ENCODE assay signal across 8 mouse cellular contexts in genomic region chr5:123907631-123907977, GRCm38 (mm10). TPM values are rescaled to one million over a fixed set of nuclear protein-coding genes. Genes with fewer than 3 reads are reported as not detected.
DNase-seq lines count a peak whose midpoint lies in the region; ATAC-seq and TF ChIP-seq lines count a peak whose summit lies in the region.

No protein-coding gene starts in this region.

- H3K9me3 ChIP-seq in kidney, embryonic 16.5 days (ENCODE audit: low read length) = no peaks in the 10 kb centered on the region
- no peaks in the 10 kb centered on the region for H3K9me3 ChIP-seq in embryonic facial prominence, embryonic 11.5 days (replicated peaks; ENCODE audit: control insufficient read depth, low read length)
- H3K9me3 ChIP-seq in intestine, embryonic 16.5 days (ENCODE audit: control insufficient read depth, low read length) = no peaks in the 10 kb centered on the region

- peak overlapping the region; percentile 71 for H3ac ChIP-seq in myocyte (ENCODE audit: control insufficient read depth, insufficient read length)

- DNase-seq in kidney, adult 9 months = no peak
- DNase-seq in embryonic facial prominence, embryonic 11.5 days (ENCODE audit: low spot score) = no peak
- DNase-seq in urinary bladder, postnatal 4 days (ENCODE audit: low spot score in 2 of 2) = no peak
- no peak for DNase-seq in urinary bladder, adult 18-20 months (ENCODE audit: low spot score in 2 of 2)

- H3K4me2 ChIP-seq in kidney, embryonic 16.5 days (replicated peaks; ENCODE audit: low read depth, low read length) = peak overlapping the region; percentile 96
- peak overlapping the region; percentile 73 for H3K4me2 ChIP-seq in embryonic facial prominence, embryonic 11.5 days (ENCODE audit: low read depth, low read length)
- H3K4me2 ChIP-seq in intestine, embryonic 16.5 days (ENCODE audit: low read depth, low read length) = peak overlapping the region; percentile 77
- peak overlapping the region; percentile 84 for H3K4me2 ChIP-seq in myocyte (ENCODE audit: low read depth)

- H3K79me2 ChIP-seq in myocyte (ENCODE audit: control insufficient read depth, insufficient read depth) = peaks cover 55% of the 10 kb centered on the region

- no peaks in the 10 kb centered on the region for H3K27me3 ChIP-seq in kidney, embryonic 16.5 days (ENCODE audit: insufficient read depth, low read length)
- H3K27me3 ChIP-seq in embryonic facial prominence, embryonic 11.5 days (ENCODE audit: control insufficient read depth, insufficient read depth, low read length) = no peaks in the 10 kb centered on the region
- no peaks in the 10 kb centered on the region for H3K27me3 ChIP-seq in intestine, embryonic 16.5 days (replicated peaks; ENCODE audit: control insufficient read depth, insufficient read depth, low read length)
- H3K27me3 ChIP-seq in myocyte (ENCODE audit: control insufficient read depth, insufficient read depth, insufficient read length) = no peaks in the 10 kb centered on the region

- no peak for ATAC-seq in kidney, embryonic 16.5 days (ENCODE audit: low FRiP score, low TSS enrichment)
- ATAC-seq in embryonic facial prominence, embryonic 11.5 days (replicated peaks; ENCODE audit: insufficient number of reproducible peaks, low FRiP score, low TSS enrichment, low read depth) = no peak
- no peak for ATAC-seq in intestine, embryonic 16.5 days
- no peak; the same call in 1 of the 2 replicates for ATAC-seq in frontal cortex, adult (ENCODE audit: low TSS enrichment)

- H3K27ac ChIP-seq in kidney, embryonic 16.5 days (ENCODE audit: low read length) = peak overlapping the region; percentile 25; the same call in 1 of the 2 replicates
- peak overlapping the region; percentile 16; the same call in 1 of the 2 replicates for H3K27ac ChIP-seq in embryonic facial prominence, embryonic 11.5 days (replicated peaks; ENCODE audit: low read depth, low read length)
- peak overlapping the region; percentile 76; the same call in 1 of the 2 replicates for H3K27ac ChIP-seq in intestine, embryonic 16.5 days (ENCODE audit: low read length)

- H3K36me3 ChIP-seq in kidney, embryonic 16.5 days (ENCODE audit: insufficient read depth, low read length) = peaks cover 34% of the 10 kb centered on the region
- peaks cover 2% of the 10 kb centered on the region for H3K36me3 ChIP-seq in embryonic facial prominence, embryonic 11.5 days (replicated peaks; ENCODE audit: control insufficient read depth, insufficient read depth, low read depth, low read length)
- peaks cover 6% of the 10 kb centered on the region for H3K36me3 ChIP-seq in intestine, embryonic 16.5 days (ENCODE audit: control insufficient read depth, insufficient read depth, low read length)
- H3K36me3 ChIP-seq in myocyte (ENCODE audit: control insufficient read depth, insufficient read depth) = peaks cover 25% of the 10 kb centered on the region

- peaks cover 14% of the 10 kb centered on the region for H3K4me1 ChIP-seq in kidney, embryonic 16.5 days (ENCODE audit: insufficient read depth, low read length)
- no peaks in the 10 kb centered on the region for H3K4me1 ChIP-seq in embryonic facial prominence, embryonic 11.5 days (ENCODE audit: control insufficient read depth, insufficient read depth, low read length)
- peaks cover 12% of the 10 kb centered on the region for H3K4me1 ChIP-seq in intestine, embryonic 16.5 days (ENCODE audit: control insufficient read depth, insufficient read depth, low read length)

- 3% methylated on average over 10 of the region's 10 CpGs for WGBS in kidney, embryonic 16.5 days
- WGBS in embryonic facial prominence, embryonic 11.5 days = 4% methylated on average over 10 of the region's 10 CpGs
- 3% methylated on average over 10 of the region's 10 CpGs for WGBS in intestine, embryonic 16.5 days

- no peak for TF ChIP-seq POLR2A in myocyte (IDR thresholded peaks at IDR 0.05; ENCODE audit: insufficient read length, low read depth)

- peak overlapping the region; percentile 80 for H3K4me3 ChIP-seq in kidney, embryonic 16.5 days (ENCODE audit: low read length)
- H3K4me3 ChIP-seq in embryonic facial prominence, embryonic 11.5 days (ENCODE audit: low read depth, low read length) = peak overlapping the region; percentile 82
- H3K4me3 ChIP-seq in intestine, embryonic 16.5 days (ENCODE audit: low read length) = peak overlapping the region; percentile 95
- H3K4me3 ChIP-seq in myocyte = peak overlapping the region; percentile 88

- peak overlapping the region; percentile 90 for H3K9ac ChIP-seq in kidney, embryonic 16.5 days (replicated peaks; ENCODE audit: low read length)
- H3K9ac ChIP-seq in embryonic facial prominence, embryonic 11.5 days (replicated peaks; ENCODE audit: low read length) = peak overlapping the region; percentile 82
- H3K9ac ChIP-seq in intestine, embryonic 16.5 days (ENCODE audit: low read depth, low read length) = peak overlapping the region; percentile 98

TF ChIP-seq in myocyte, 11 proteins besides CTCF, POLR2A, EP300 and RAD21:
- TF ChIP-seq MAX (IDR thresholded peaks at IDR 0.05; ENCODE audit: low read depth) (no peak), E2F4 (IDR thresholded peaks at IDR 0.05; ENCODE audit: insufficient read depth) (no peak), TCF12 (IDR thresholded peaks at IDR 0.05; ENCODE audit: insufficient read depth, poor library complexity, severe bottlenecking) (no peak), CEBPB (IDR thresholded peaks at IDR 0.05; ENCODE audit: insufficient read depth, poor library complexity, severe bottlenecking) (no peak), REST (IDR thresholded peaks at IDR 0.05; ENCODE audit: insufficient read depth, insufficient read length) (no peak), POLR2AphosphoS2 (IDR thresholded peaks at IDR 0.05; ENCODE audit: insufficient read length, low read depth) (no peak), USF1 (IDR thresholded peaks at IDR 0.05; ENCODE audit: low read depth) (no peak), MYOD1 (IDR thresholded peaks at IDR 0.05; ENCODE audit: control insufficient read depth in 1 of 3, insufficient read length in 2 of 3, low read depth in 2 of 3) (no peak)

RNA-seq across cellular contexts. Expression of gene Denr, which starts 0.6 kb away (rescaled TPM):
- 107 and 124 TPM in 2 replicates for polyA plus RNA-seq in kidney, embryonic 16.5 days (2015; fragmentation: Nextera tagmentation; extraction: Ambion mirVana)
- polyA plus RNA-seq in embryonic facial prominence, embryonic 11.5 days (2014; fragmentation: Nextera tagmentation; extraction: Ambion mirVana) = 162 and 184 TPM in 2 replicates
- polyA plus RNA-seq in intestine, embryonic 16.5 days (2015; fragmentation: Nextera tagmentation; extraction: Ambion mirVana) = 96.2 and 115 TPM in 2 replicates
- 38.0 TPM for polyA plus RNA-seq in myocyte (2012; fragmentation: generic; extraction: Trizol)

RNA-seq across cellular contexts. Expression of gene Gm43518, which starts 19.6 kb away (rescaled TPM):
- polyA plus RNA-seq in kidney, embryonic 16.5 days (2015; fragmentation: Nextera tagmentation; extraction: Ambion mirVana) = 3.3 and 4.0 TPM in 2 replicates
- polyA plus RNA-seq in embryonic facial prominence, embryonic 11.5 days (2014; fragmentation: Nextera tagmentation; extraction: Ambion mirVana) = 0.64 TPM in 1 of 2 replicates, not detected in the other
- polyA plus RNA-seq in intestine, embryonic 16.5 days (2015; fragmentation: Nextera tagmentation; extraction: Ambion mirVana) = 1.2 and 2.8 TPM in 2 replicates
- not detected for polyA plus RNA-seq in myocyte (2012; fragmentation: generic; extraction: Trizol)

RNA-seq across cellular contexts. Expression of gene Ccdc62, which starts 22.9 kb away (rescaled TPM):
- 6.3 and 6.8 TPM in 2 replicates for polyA plus RNA-seq in kidney, embryonic 16.5 days (2015; fragmentation: Nextera tagmentation; extraction: Ambion mirVana)
- polyA plus RNA-seq in embryonic facial prominence, embryonic 11.5 days (2014; fragmentation: Nextera tagmentation; extraction: Ambion mirVana) = 3.5 and 5.4 TPM in 2 replicates
- 5.1 and 5.2 TPM in 2 replicates for polyA plus RNA-seq in intestine, embryonic 16.5 days (2015; fragmentation: Nextera tagmentation; extraction: Ambion mirVana)
- 4.7 TPM for polyA plus RNA-seq in myocyte (2012; fragmentation: generic; extraction: Trizol)

RNA-seq across cellular contexts. Expression of gene Hcar1, which starts 27.8 kb away (rescaled TPM):
- polyA plus RNA-seq in kidney, embryonic 16.5 days (2015; fragmentation: Nextera tagmentation; extraction: Ambion mirVana) = 3.0 and 3.2 TPM in 2 replicates
- 0.10 and 0.39 TPM in 2 replicates for polyA plus RNA-seq in embryonic facial prominence, embryonic 11.5 days (2014; fragmentation: Nextera tagmentation; extraction: Ambion mirVana)
- polyA plus RNA-seq in intestine, embryonic 16.5 days (2015; fragmentation: Nextera tagmentation; extraction: Ambion mirVana) = 3.2 and 3.4 TPM in 2 replicates
- not detected for polyA plus RNA-seq in myocyte (2012; fragmentation: generic; extraction: Trizol)

RNA-seq across cellular contexts. Expression of gene Hcar2, which starts 42.3 kb away (rescaled TPM):
- not detected in 2 replicates for polyA plus RNA-seq in kidney, embryonic 16.5 days (2015; fragmentation: Nextera tagmentation; extraction: Ambion mirVana)
- 0.14 TPM in 1 of 2 replicates, not detected in the other for polyA plus RNA-seq in embryonic facial prominence, embryonic 11.5 days (2014; fragmentation: Nextera tagmentation; extraction: Ambion mirVana)
- 0.11 TPM in 1 of 2 replicates, not detected in the other for polyA plus RNA-seq in intestine, embryonic 16.5 days (2015; fragmentation: Nextera tagmentation; extraction: Ambion mirVana)
- polyA plus RNA-seq in myocyte (2012; fragmentation: generic; extraction: Trizol) = not detected

Comparison
In these comparisons a context has a peak if more than half of its experiments do, and no peak if none do; other contexts are left out.
1. H3K27ac ChIP-seq: peak in every context shown above with its lines; median percentile 76 in intestine, embryonic 16.5 days; 25 in kidney, embryonic 16.5 days; 16 in embryonic facial prominence, embryonic 11.5 days.